Mouse (Mus musculus) heart, postnatal 14 days (tissue): ENCODE results near the gene Snrk. TPM values are rescaled to one million over a fixed set of nuclear protein-coding genes. Genes with fewer than 3 reads are reported as not detected.
A peak's percentile ranks its signal among the peaks of the same experiment; 100 is the strongest.

Source experiments
- DNase-seq, 2 experiments: peaks; one replicate each; pipeline ENCODE4 v3.0.0; 2021 to 2022
- intact Hi-C: fragments of 180-260 bp; cut with DNase I; formaldehyde crosslinking; loops from one replicate; pipeline ENCODE4 v1.15.1; 2025
- total RNA-seq, 2 experiments: library from RNA; stranded (reverse); gene quantifications; 2 replicates each; pipeline ENCODE4 v1.2.3; 2021

Gene Snrk
- total RNA-seq, 2 experiments from 2014 or later: 173 to 206 TPM

- intact Hi-C loops: no loop called here
- DNase-seq: no peak
Observed at GRCm38 (mm10) chr9:122172612-122173186, 55.6 kb downstream of the Snrk start.

- intact Hi-C loops: no loop called here
- peak in 1 of 2 experiments; percentile 53 for DNase-seq
Observed at GRCm38 (mm10) chr9:122173405-122174233, 56.6 kb downstream of the Snrk start.

GRCm38 (mm10) chr9:122174723-122175122, 57.7 kb downstream of the Snrk start:
- intact Hi-C loops: no loop called here
- no peak for DNase-seq

- DNase-seq: no peak
- intact Hi-C loops: no loop called here
Observed at GRCm38 (mm10) chr9:122177256-122178220, 60.5 kb downstream of the Snrk start.

- intact Hi-C loops: no loop called here
- DNase-seq: no peak
Observed at GRCm38 (mm10) chr9:122178427-122178826, 61.4 kb downstream of the Snrk start.

- no peak for DNase-seq
- intact Hi-C loops: loop anchor here (10.0 kb wide), 1 partner anchor 165 kb away; no protein-coding TSS in a partner anchor
Observed at GRCm38 (mm10) chr9:122180105-122180504, 63.0 kb downstream of the Snrk start.

- DNase-seq: no peak
- intact Hi-C loops: loop anchor here (10.0 kb wide), 1 partner anchor 168 kb away; no protein-coding TSS in a partner anchor
Observed at GRCm38 (mm10) chr9:122183074-122183473, 66.0 kb downstream of the Snrk start.

- intact Hi-C loops: loop anchor here (2.0 to 10.0 kb wide), 2 partner anchors 66 to 170 kb away; no protein-coding TSS in a partner anchor
- DNase-seq: no peak
Observed at GRCm38 (mm10) chr9:122184329-122184728, 67.3 kb downstream of the Snrk start.

GRCm38 (mm10) chr9:122185061-122185460, 68.0 kb downstream of the Snrk start:
- DNase-seq: peak; percentile 85 to 89
- intact Hi-C loops: loop anchor here (2.0 to 10.0 kb wide), 2 partner anchors 66 to 170 kb away; no protein-coding TSS in a partner anchor

- intact Hi-C loops: loop anchor here (2.0 to 10.0 kb wide), 2 partner anchors 67 to 171 kb away; no protein-coding TSS in a partner anchor
Observed at GRCm38 (mm10) chr9:122185953-122186352, 68.9 kb downstream of the Snrk start.

GRCm38 (mm10) chr9:122186643-122187226, 69.7 kb downstream of the Snrk start:
- intact Hi-C loops: loop anchor here (10.0 kb wide), 1 partner anchor 172 kb away; no protein-coding TSS in a partner anchor
- DNase-seq: no peak

More at GRCm38 (mm10) chr9:122185953-122186352, 68.9 kb downstream of the Snrk start:
- no peak for DNase-seq

- intact Hi-C loops: loop anchor here (10.0 kb wide), 1 partner anchor 173 kb away; no protein-coding TSS in a partner anchor
Observed at GRCm38 (mm10) chr9:122187451-122187921, 70.4 kb downstream of the Snrk start.

GRCm38 (mm10) chr9:122188724-122189123, 71.7 kb downstream of the Snrk start:
- DNase-seq: no peak
- intact Hi-C loops: loop anchor here (10.0 kb wide), 1 partner anchor 174 kb away; no protein-coding TSS in a partner anchor

More at GRCm38 (mm10) chr9:122187451-122187921, 70.4 kb downstream of the Snrk start:
- DNase-seq: peak; percentile 53 to 72

GRCm38 (mm10) chr9:122193361-122193760, 76.3 kb downstream of the Snrk start:
- DNase-seq: no peak
- intact Hi-C loops: no loop called here

- intact Hi-C loops: no loop called here
- DNase-seq: no peak
Observed at GRCm38 (mm10) chr9:122193823-122194222, 76.8 kb downstream of the Snrk start.

GRCm38 (mm10) chr9:122195042-122195682, 78.1 kb downstream of the Snrk start:
- intact Hi-C loops: no loop called here

GRCm38 (mm10) chr9:122197021-122197420, 80.0 kb downstream of the Snrk start:
- intact Hi-C loops: no loop called here

More at GRCm38 (mm10) chr9:122195042-122195682, 78.1 kb downstream of the Snrk start:
- peak; percentile 76 to 79 for DNase-seq

GRCm38 (mm10) chr9:122198621-122199020, 81.6 kb downstream of the Snrk start:
- no peak for DNase-seq
- intact Hi-C loops: loop anchor here (1.0 to 2.0 kb wide), 2 partner anchors 78 to 179 kb away; no protein-coding TSS in a partner anchor

More at GRCm38 (mm10) chr9:122197021-122197420, 80.0 kb downstream of the Snrk start:
- no peak for DNase-seq

- DNase-seq: peak; percentile 83 to 84
- intact Hi-C loops: loop anchor here (1.0 to 2.0 kb wide), 2 partner anchors 78 to 180 kb away; no protein-coding TSS in a partner anchor
Observed at GRCm38 (mm10) chr9:122199253-122199652, 82.2 kb downstream of the Snrk start.
